Mouse (Mus musculus) kidney, adult 2 months (tissue): Measurements from ENCODE around the gene Rtbdn.

Experiments used
- CTCF ChIP-seq: fragments of 200-500 bp; conservative IDR thresholded peaks from 2 replicates; pipeline ENCODE4 v1.5.1; 2011; ENCODE audit warnings: low read depth, mild to moderate bottlenecking, control low read depth, low read length, moderate library complexity, mixed read lengths; ENCODE audit not compliant: insufficient read depth, insufficient read length
- POLR2A ChIP-seq: fragments of 200-500 bp; IDR thresholded peaks from one replicate; pipeline ENCODE4 v1.6.1; 2011; ENCODE audit warnings: low read depth, low read length, control low read depth

DNA sequence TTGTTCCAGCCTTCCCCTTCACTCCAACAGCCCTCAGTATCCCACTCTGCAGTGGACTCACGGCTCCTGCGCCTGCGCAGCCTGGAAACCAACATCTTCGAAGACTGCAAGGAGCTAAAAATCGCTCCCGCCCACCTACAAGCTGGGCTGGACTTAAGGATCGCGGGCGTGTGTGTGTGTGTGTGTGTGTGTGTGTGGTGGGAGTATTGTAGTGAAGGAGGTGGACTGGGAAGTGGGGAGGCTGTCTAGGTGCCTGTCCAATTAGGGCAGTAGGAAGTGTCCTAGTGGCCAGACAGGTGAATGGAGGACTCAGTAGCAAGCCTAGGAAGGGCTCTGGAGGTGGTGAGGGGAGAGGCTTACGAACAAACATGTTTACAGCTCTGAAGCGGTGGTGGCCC is 1.6 kb upstream of the Rtbdn start:
- no peak for TF ChIP-seq CTCF
- TF ChIP-seq POLR2A, result no peak
